In the genomic region with DNA sequence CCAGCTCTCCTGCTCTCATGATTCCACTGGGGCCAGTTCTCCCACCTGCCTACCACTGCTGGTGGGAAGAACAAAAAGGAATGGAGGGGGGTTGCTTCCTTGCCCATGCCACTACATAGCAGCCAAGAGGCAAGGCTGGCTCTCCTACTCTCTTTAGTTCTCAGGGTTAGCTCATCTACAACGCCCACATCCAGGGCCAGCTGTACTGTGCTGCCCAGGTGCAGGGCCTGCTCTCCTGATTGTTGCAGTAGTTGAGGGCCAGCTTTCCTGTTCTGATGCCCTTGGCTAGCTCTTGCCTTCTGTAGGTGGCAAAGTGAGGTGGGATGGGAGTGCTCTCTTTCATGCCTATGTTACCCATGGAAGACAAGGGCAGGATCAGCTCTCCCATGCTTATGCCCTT, we compare ENCODE assay signal across 27 mouse cellular contexts. TPM values are rescaled to one million over a fixed set of nuclear protein-coding genes. Genes with fewer than 3 reads are reported as not detected.
DNase-seq lines count a peak whose midpoint lies in the region; ATAC-seq and TF ChIP-seq lines count a peak whose summit lies in the region.
"Had no signal": no experiment of that assay in that cellular context is flagged by ENCODE, and none has a peak within 500 bp of the region (broad histone marks: within the 10 kb centered on the region; RNA-seq: fewer than 3 reads in every experiment).

No protein-coding gene starts in this region.

- WGBS in heart, embryonic 15.5 days = 89% methylated on average over 1 of the region's 1 CpGs
- WGBS in kidney, embryonic 16.5 days = 93% methylated on average over 1 of the region's 1 CpGs
- WGBS in kidney, embryonic 15.5 days = 89% methylated on average over 1 of the region's 1 CpGs
- WGBS in midbrain, embryonic 16.5 days = 100% methylated on average over 1 of the region's 1 CpGs
- WGBS in midbrain, postnatal 0 days = 100% methylated on average over 1 of the region's 1 CpGs

- no peak for DNase-seq in heart, adult 11 months
- DNase-seq in midbrain, postnatal 0 days (ENCODE audit: low spot score) = no peak
- no peak for DNase-seq in left cerebral cortex, postnatal 14 days (ENCODE audit: low spot score in 2 of 2)
- DNase-seq: adrenal gland, postnatal 25 days; cerebellum, adult 8-10 months; cerebellum, postnatal 36 days; embryo, embryonic 11 days; gastrocnemius, postnatal 25 days; heart, postnatal 36 days; kidney, postnatal 10 days; lung, postnatal 4 days; thymus, adult 18-20 months; thymus, postnatal 4 days had no signal

- no peak overlapping the region for H3K27ac ChIP-seq in heart, embryonic 15.5 days
- H3K27ac ChIP-seq in kidney, embryonic 16.5 days (ENCODE audit: low read length) = no peak overlapping the region
- no peak overlapping the region for H3K27ac ChIP-seq in kidney, embryonic 15.5 days
- H3K27ac ChIP-seq in midbrain, embryonic 16.5 days (ENCODE audit: low read length) = no peak overlapping the region
- H3K27ac ChIP-seq in midbrain, postnatal 0 days (ENCODE audit: low read depth, low read length) = no peak overlapping the region
- H3K27ac ChIP-seq: embryonic facial prominence, embryonic 13.5 days; forebrain, embryonic 15.5 days; intestine, embryonic 15.5 days; left cerebral cortex, adult 2 months; limb, embryonic 10.5 days; midbrain, embryonic 10.5 days; neural tube, embryonic 13.5 days; stomach, embryonic 15.5 days had no signal

- no peaks in the 10 kb centered on the region for H3K27me3 ChIP-seq in heart, embryonic 15.5 days
- no peaks in the 10 kb centered on the region for H3K27me3 ChIP-seq in kidney, embryonic 16.5 days (ENCODE audit: insufficient read depth, low read length)
- H3K27me3 ChIP-seq in kidney, embryonic 15.5 days = no peaks in the 10 kb centered on the region
- no peaks in the 10 kb centered on the region for H3K27me3 ChIP-seq in midbrain, embryonic 16.5 days (ENCODE audit: control insufficient read depth, insufficient read depth, low read depth, low read length)
- H3K27me3 ChIP-seq in midbrain, postnatal 0 days (ENCODE audit: insufficient read depth, low read length) = no peaks in the 10 kb centered on the region
- H3K27me3 ChIP-seq: embryonic facial prominence, embryonic 13.5 days; forebrain, embryonic 15.5 days; intestine, embryonic 15.5 days; neural tube, embryonic 13.5 days; stomach, embryonic 15.5 days had no signal

- H3K4me3 ChIP-seq in heart, embryonic 15.5 days = no peak overlapping the region
- no peak overlapping the region for H3K4me3 ChIP-seq in kidney, embryonic 16.5 days (ENCODE audit: low read length)
- no peak overlapping the region for H3K4me3 ChIP-seq in kidney, embryonic 15.5 days (replicated peaks)
- H3K4me3 ChIP-seq in midbrain, embryonic 16.5 days (ENCODE audit: low read depth, low read length) = no peak overlapping the region
- no peak overlapping the region for H3K4me3 ChIP-seq in midbrain, postnatal 0 days (ENCODE audit: low read depth, low read length)
- H3K4me3 ChIP-seq: embryonic facial prominence, embryonic 13.5 days; erythroblast, embryonic 14.5 days; forebrain, embryonic 15.5 days; intestine, embryonic 15.5 days; left cerebral cortex, adult 2 months; limb, embryonic 10.5 days; midbrain, embryonic 10.5 days; neural tube, embryonic 13.5 days; stomach, embryonic 15.5 days had no signal

- H3K9ac ChIP-seq in heart, embryonic 15.5 days = no peak overlapping the region
- H3K9ac ChIP-seq in kidney, embryonic 16.5 days (replicated peaks; ENCODE audit: low read length) = no peak overlapping the region
- H3K9ac ChIP-seq in kidney, embryonic 15.5 days = no peak overlapping the region
- no peak overlapping the region for H3K9ac ChIP-seq in midbrain, embryonic 16.5 days (ENCODE audit: low read depth, low read length)
- no peak overlapping the region for H3K9ac ChIP-seq in midbrain, postnatal 0 days (replicated peaks; ENCODE audit: low read length, poor library complexity, severe bottlenecking)
- H3K9ac ChIP-seq: embryonic facial prominence, embryonic 13.5 days; forebrain, embryonic 15.5 days; intestine, embryonic 15.5 days; neural tube, embryonic 13.5 days; stomach, embryonic 15.5 days had no signal

- no peak for TF ChIP-seq CTCF in midbrain, postnatal 0 days (IDR thresholded peaks at IDR 0.05)

- H3K36me3 ChIP-seq in heart, embryonic 15.5 days = no peaks in the 10 kb centered on the region; the same call in 1 of the 2 replicates
- 0 out of 2 replicates have a peak, but pooled peaks cover 3% of the 10 kb centered on the region for H3K36me3 ChIP-seq in kidney, embryonic 16.5 days (ENCODE audit: insufficient read depth, low read length)
- H3K36me3 ChIP-seq in kidney, embryonic 15.5 days = peaks cover 7% of the 10 kb centered on the region
- H3K36me3 ChIP-seq in midbrain, embryonic 16.5 days (ENCODE audit: control insufficient read depth, insufficient read depth, low read length) = no peaks in the 10 kb centered on the region
- H3K36me3 ChIP-seq in midbrain, postnatal 0 days (ENCODE audit: insufficient read depth, low read length) = no peaks in the 10 kb centered on the region
- H3K36me3 ChIP-seq: forebrain, embryonic 15.5 days; intestine, embryonic 15.5 days; neural tube, embryonic 13.5 days; stomach, embryonic 15.5 days had no signal

- intact Hi-C loops in left cerebral cortex, postnatal 14 days (cut with DNase I) = no loop called here

- peaks cover 11% of the 10 kb centered on the region for H3K4me1 ChIP-seq in heart, embryonic 15.5 days (replicated peaks)
- peaks cover 16% of the 10 kb centered on the region; the same call in 1 of the 2 replicates for H3K4me1 ChIP-seq in kidney, embryonic 16.5 days (ENCODE audit: insufficient read depth, low read length)
- H3K4me1 ChIP-seq in kidney, embryonic 15.5 days = peaks cover 8% of the 10 kb centered on the region
- peaks cover 6% of the 10 kb centered on the region; the same call in 1 of the 2 replicates for H3K4me1 ChIP-seq in midbrain, embryonic 16.5 days (ENCODE audit: control insufficient read depth, insufficient read depth, low read length)
- no peaks in the 10 kb centered on the region; the same call in 1 of the 2 replicates for H3K4me1 ChIP-seq in midbrain, postnatal 0 days (ENCODE audit: insufficient read depth, low read length)
- H3K4me1 ChIP-seq: embryonic facial prominence, embryonic 13.5 days; forebrain, embryonic 15.5 days; stomach, embryonic 15.5 days had no signal

- no peaks in the 10 kb centered on the region for H3K9me3 ChIP-seq in heart, embryonic 15.5 days (replicated peaks)
- no peaks in the 10 kb centered on the region for H3K9me3 ChIP-seq in kidney, embryonic 16.5 days (ENCODE audit: low read length)
- no peaks in the 10 kb centered on the region for H3K9me3 ChIP-seq in kidney, embryonic 15.5 days (replicated peaks)
- no peaks in the 10 kb centered on the region for H3K9me3 ChIP-seq in midbrain, embryonic 16.5 days (replicated peaks; ENCODE audit: control insufficient read depth, low read length, poor library complexity, severe bottlenecking)
- no peaks in the 10 kb centered on the region for H3K9me3 ChIP-seq in midbrain, postnatal 0 days (ENCODE audit: low read length)
- H3K9me3 ChIP-seq: embryonic facial prominence, embryonic 13.5 days; forebrain, embryonic 15.5 days; intestine, embryonic 15.5 days; limb, embryonic 10.5 days; neural tube, embryonic 13.5 days; stomach, embryonic 15.5 days had no signal

- no peak overlapping the region for H3K4me2 ChIP-seq in heart, embryonic 15.5 days
- no peak overlapping the region for H3K4me2 ChIP-seq in kidney, embryonic 16.5 days (replicated peaks; ENCODE audit: low read depth, low read length)
- H3K4me2 ChIP-seq in kidney, embryonic 15.5 days = no peak overlapping the region
- H3K4me2 ChIP-seq in midbrain, embryonic 16.5 days (ENCODE audit: low read length) = no peak overlapping the region
- H3K4me2 ChIP-seq in midbrain, postnatal 0 days (ENCODE audit: low read depth, low read length, poor library complexity, severe bottlenecking) = no peak overlapping the region
- H3K4me2 ChIP-seq: embryonic facial prominence, embryonic 13.5 days; forebrain, embryonic 15.5 days; intestine, embryonic 15.5 days; neural tube, embryonic 13.5 days; stomach, embryonic 15.5 days had no signal

- 0 out of 2 replicates have a peak, but pooled peaks have one; percentile 27 for ATAC-seq in heart, embryonic 15.5 days (replicated peaks; ENCODE audit: insufficient number of reproducible peaks, insufficient read depth, low FRiP score, low read depth)
- 0 out of 2 replicates have a peak, but pooled peaks have one; percentile 21 for ATAC-seq in kidney, embryonic 16.5 days (ENCODE audit: low FRiP score, low TSS enrichment)
- ATAC-seq in kidney, embryonic 15.5 days (replicated peaks; ENCODE audit: low FRiP score) = no peak
- ATAC-seq in midbrain, embryonic 16.5 days = 0 out of 2 replicates have a peak, but pooled peaks have one; percentile 16
- ATAC-seq in midbrain, postnatal 0 days (ENCODE audit: low FRiP score) = no peak
- 0 out of 2 replicates have a peak, but pooled peaks have one; percentile 33 for ATAC-seq in monocyte, adult 5-6 weeks (replicated peaks; ENCODE audit: insufficient number of reproducible peaks, low FRiP score, low TSS enrichment, poor library complexity, severe bottlenecking)

RNA-seq across cellular contexts. Expression of gene Vps54, which starts 8.9 kb away (rescaled TPM):
- polyA plus RNA-seq in heart, embryonic 15.5 days (2015; fragmentation: Nextera tagmentation; extraction: Ambion mirVana) = 7.6 and 10.0 TPM in 2 replicates
- 11.1 and 14.1 TPM in 2 replicates for polyA plus RNA-seq in kidney, embryonic 16.5 days (2015; fragmentation: Nextera tagmentation; extraction: Ambion mirVana)
- 14.1 and 14.5 TPM in 2 replicates for polyA plus RNA-seq in kidney, embryonic 15.5 days (2015; fragmentation: Nextera tagmentation; extraction: Ambion mirVana)
- 10.3 TPM in 2 replicates for polyA plus RNA-seq in midbrain, embryonic 16.5 days (2015; fragmentation: Nextera tagmentation; extraction: Ambion mirVana)
- 30.2 and 39.5 TPM in 2 replicates for total RNA-seq in midbrain, postnatal 0 days (2014; rRNA removed)
- 5.6 and 6.4 TPM in 2 replicates for polyA plus RNA-seq in midbrain, postnatal 0 days (2015; fragmentation: Nextera tagmentation; extraction: Ambion mirVana)
- 93.6 to 161 TPM (median 107 TPM) in 3 replicates for total RNA-seq in monocyte, adult 5-6 weeks (2017)
- 10 to 100 TPM; 27.0 to 27.4 TPM for total RNA-seq in left cerebral cortex, postnatal 14 days (2021)

Comparison
In these comparisons a context has a peak if more than half of its experiments do, and no peak if none do; other contexts are left out.
1. ATAC-seq: peak in heart, embryonic 15.5 days (single experiment), kidney, embryonic 16.5 days (single experiment), midbrain, embryonic 16.5 days (single experiment) and monocyte, adult 5-6 weeks (single experiment); none in kidney, embryonic 15.5 days (single experiment) and midbrain, postnatal 0 days (single experiment).